Mouse (Mus musculus): ENCODE results near the gene Nucb1. TPM values are rescaled to one million over a fixed set of nuclear protein-coding genes. Genes with fewer than 3 reads are reported as not detected.

The Nucb1 gene
- 224 and 245 TPM in 2 replicates for polyA plus RNA-seq (2012; ENCODE audit: low replicate concordance)

GRCm38 (mm10) chr7:45509912-45510787 lies at the start of gene Nucb1:
Gene Nucb1, minus strand, starts transcription at chr7:45510406.

GRCm38 (mm10) chr7:45554744-45555143 lies 44.5 kb upstream of the Nucb1 start, which contains the start of gene Hsd17b14:
Gene Hsd17b14, plus strand, starts transcription at chr7:45554893.

DNA sequence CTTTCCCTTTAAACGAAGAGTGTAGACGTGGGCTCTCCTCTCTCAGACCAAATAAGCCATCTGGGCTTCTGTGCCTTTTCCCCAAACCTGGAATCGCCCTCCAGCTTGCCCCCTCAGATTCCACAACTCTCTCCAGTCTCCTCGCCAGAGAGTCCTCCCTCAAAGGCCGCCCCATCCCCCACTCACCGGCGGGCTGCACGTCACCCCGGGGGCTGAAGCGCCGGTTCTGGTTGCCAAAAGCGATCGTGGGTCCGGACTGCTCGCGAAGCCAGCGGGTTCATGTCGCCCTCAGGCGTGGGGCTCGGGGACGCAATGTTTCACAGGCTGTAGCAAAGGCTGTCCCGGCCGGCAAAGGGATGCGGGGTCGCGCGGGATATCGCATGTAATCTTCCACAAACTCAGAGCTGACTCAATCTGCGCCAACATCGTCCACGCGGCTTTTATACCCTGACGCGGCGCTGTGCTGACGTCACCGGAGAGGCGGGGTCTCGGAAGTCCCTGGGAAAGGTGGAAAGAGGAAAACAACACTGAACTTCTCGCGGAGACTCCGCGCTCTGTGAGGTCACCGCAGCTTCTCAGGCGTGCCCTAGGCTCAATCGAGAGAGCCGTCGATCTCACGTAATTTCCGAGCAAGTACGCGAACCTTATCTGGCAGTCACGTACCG lies 15.7 kb upstream of the Nucb1 start, which contains the start of the genes Ppp1r15a and Plekha4:
TSS of gene Ppp1r15a (minus strand) at position 460 of the 665 bp plus-strand sequence.
TSS of gene Plekha4 (plus strand) at position 522 of the 665 bp plus-strand sequence.

DNA sequence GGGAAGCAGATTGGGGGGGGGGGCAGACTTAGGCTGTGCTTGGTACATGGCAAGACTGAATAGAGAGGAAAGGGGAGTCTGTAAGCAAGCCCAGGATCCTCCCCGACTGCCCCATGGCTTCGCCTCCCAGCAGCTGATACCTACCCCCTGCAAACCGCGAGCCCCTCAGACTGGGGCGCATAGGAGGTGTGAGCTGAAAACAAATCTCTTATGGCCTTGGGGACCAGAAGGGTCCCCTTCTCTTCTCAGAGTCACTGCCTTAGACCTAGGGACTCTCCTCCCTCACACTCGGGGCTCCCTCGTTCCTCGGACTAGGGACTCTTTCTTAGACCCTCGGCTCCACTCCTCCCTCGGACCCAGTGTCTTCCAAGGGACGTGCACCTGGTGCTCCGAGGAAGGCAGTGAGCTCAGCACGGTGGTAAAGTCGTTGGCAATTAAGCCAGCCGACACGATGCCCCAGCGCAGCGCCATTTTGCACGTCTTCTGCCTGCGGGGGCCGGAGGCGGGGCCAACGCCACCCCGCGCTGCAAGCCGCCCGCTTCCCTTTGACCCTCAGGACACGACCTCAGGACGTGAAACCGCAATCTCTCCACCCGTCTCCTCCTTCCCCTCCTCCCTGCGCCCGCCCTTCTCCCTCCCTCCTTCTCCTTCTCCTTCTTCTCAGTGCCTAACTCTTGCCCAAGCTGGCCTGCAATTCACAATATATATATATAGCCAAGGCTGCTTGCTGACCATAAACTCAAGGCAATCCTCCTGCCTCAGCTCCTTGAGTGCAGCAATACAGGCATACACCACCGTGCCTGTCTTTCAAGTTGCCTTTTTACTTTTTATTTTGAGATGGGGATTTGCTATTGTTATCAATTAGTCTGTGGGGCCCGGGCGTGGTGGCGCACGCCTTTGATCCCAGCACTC lies 21.7 kb downstream of the Nucb1 start, which contains the start of gene Dhdh:
TSS of gene Dhdh (minus strand) at position 513 of the 912 bp plus-strand sequence.

GRCm38 (mm10) chr7:45486761-45487415 lies 23.3 kb downstream of the Nucb1 start, which contains the start of gene Gm45808:
Gene Gm45808, minus strand, starts transcription at chr7:45486811.

GRCm38 (mm10) chr7:45481374-45481927 lies 28.8 kb downstream of the Nucb1 start, which contains the start of gene Tulp2:
Gene Tulp2, plus strand, starts transcription at chr7:45481877.

GRCm38 (mm10) chr7:45466283-45467089 lies 43.7 kb downstream of the Nucb1 start, which contains the start of gene Bax:
Gene Bax, minus strand, starts transcription at chr7:45466898.

GRCm38 (mm10) chr7:45459564-45460140 lies 50.6 kb downstream of the Nucb1 start, which contains the start of gene Ftl1:
Gene Ftl1, minus strand, starts transcription at chr7:45459884.

Other genes with a start within 250 kb of the Nucb1 start
- 0.34 and 0.58 TPM in 2 replicates for gene Slc6a21, start 232.9 kb downstream of the Nucb1 start, polyA plus RNA-seq (2012; ENCODE audit: low replicate concordance)
- gene Trpm4, start 176.6 kb downstream of the Nucb1 start, polyA plus RNA-seq (2012; ENCODE audit: low replicate concordance), result 6.9 and 12.1 TPM in 2 replicates
- not detected in 2 replicates for gene Hrc, start 175.1 kb downstream of the Nucb1 start, polyA plus RNA-seq (2012; ENCODE audit: low replicate concordance)
- gene Ppfia3, start 143.4 kb downstream of the Nucb1 start, polyA plus RNA-seq (2012; ENCODE audit: low replicate concordance), result 0.28 and 2.0 TPM in 2 replicates
- gene Lin7b, start 139.8 kb downstream of the Nucb1 start, polyA plus RNA-seq (2012; ENCODE audit: low replicate concordance), result 0.53 TPM in 1 of 2 replicates, not detected in the other
- gene Snrnp70, start 114.7 kb downstream of the Nucb1 start, polyA plus RNA-seq (2012; ENCODE audit: low replicate concordance), result 628 and 1,029 TPM in 2 replicates
- gene Kcna7, start 104.8 kb downstream of the Nucb1 start, polyA plus RNA-seq (2012; ENCODE audit: low replicate concordance), result not detected in 2 replicates
- 0.08 and 0.28 TPM in 2 replicates for gene Ntf5, start 96.7 kb downstream of the Nucb1 start, polyA plus RNA-seq (2012; ENCODE audit: low replicate concordance)
- gene Lhb, start 89.6 kb downstream of the Nucb1 start, polyA plus RNA-seq (2012; ENCODE audit: low replicate concordance), result not detected in 2 replicates
- 15.9 and 25.8 TPM in 2 replicates for gene Gys1, start 75.6 kb downstream of the Nucb1 start, polyA plus RNA-seq (2012; ENCODE audit: low replicate concordance)
- gene Ruvbl2, start 72.3 kb downstream of the Nucb1 start, polyA plus RNA-seq (2012; ENCODE audit: low replicate concordance), result 87.7 and 154 TPM in 2 replicates
- 6,376 and 13,145 TPM in 2 replicates for gene Ftl1, start 50.5 kb downstream of the Nucb1 start, polyA plus RNA-seq (2012; ENCODE audit: low replicate concordance)
- 173 and 185 TPM in 2 replicates for gene Bax, start 43.5 kb downstream of the Nucb1 start, polyA plus RNA-seq (2012; ENCODE audit: low replicate concordance)
- gene Tulp2, start 28.5 kb downstream of the Nucb1 start, polyA plus RNA-seq (2012; ENCODE audit: low replicate concordance), result not detected in 2 replicates
- not detected in 2 replicates for gene Gm45808, start 23.6 kb downstream of the Nucb1 start, polyA plus RNA-seq (2012; ENCODE audit: low replicate concordance)
- gene Dhdh, start 21.6 kb downstream of the Nucb1 start, polyA plus RNA-seq (2012; ENCODE audit: low replicate concordance), result 0.81 and 2.1 TPM in 2 replicates
- gene Ppp1r15a, start 15.9 kb upstream of the Nucb1 start, polyA plus RNA-seq (2012; ENCODE audit: low replicate concordance), result 60.5 and 214 TPM in 2 replicates
- 0.77 and 1.2 TPM in 2 replicates for gene Plekha4, start 15.9 kb upstream of the Nucb1 start, polyA plus RNA-seq (2012; ENCODE audit: low replicate concordance)
- 0.28 and 0.90 TPM in 2 replicates for gene Hsd17b14, start 44.5 kb upstream of the Nucb1 start, polyA plus RNA-seq (2012; ENCODE audit: low replicate concordance)
- gene Bcat2, start 59.7 kb upstream of the Nucb1 start, polyA plus RNA-seq (2012; ENCODE audit: low replicate concordance), result 14.0 and 38.4 TPM in 2 replicates
- gene Fgf21, start 105.1 kb upstream of the Nucb1 start, polyA plus RNA-seq (2012; ENCODE audit: low replicate concordance), result 0.17 TPM in 1 of 2 replicates, not detected in the other
- 0.18 and 0.93 TPM in 2 replicates for gene Fut1, start 106.9 kb upstream of the Nucb1 start, polyA plus RNA-seq (2012; ENCODE audit: low replicate concordance)
- 0.25 and 0.31 TPM in 2 replicates for gene Izumo1, start 111.4 kb upstream of the Nucb1 start, polyA plus RNA-seq (2012; ENCODE audit: low replicate concordance)
- gene Rasip1, start 117.1 kb upstream of the Nucb1 start, polyA plus RNA-seq (2012; ENCODE audit: low replicate concordance), result 3.0 and 3.6 TPM in 2 replicates
- 0.20 and 0.42 TPM in 2 replicates for gene Mamstr, start 129.6 kb upstream of the Nucb1 start, polyA plus RNA-seq (2012; ENCODE audit: low replicate concordance)
- not detected in 2 replicates for gene Fut2, start 156.0 kb upstream of the Nucb1 start, polyA plus RNA-seq (2012; ENCODE audit: low replicate concordance)
- gene Ntn5, start 173.6 kb upstream of the Nucb1 start, polyA plus RNA-seq (2012; ENCODE audit: low replicate concordance), result 1.4 and 3.5 TPM in 2 replicates
- gene Sec1, start 184.0 kb upstream of the Nucb1 start, polyA plus RNA-seq (2012; ENCODE audit: low replicate concordance), result 0.18 and 0.44 TPM in 2 replicates
- 1.5 and 3.9 TPM in 2 replicates for gene Car11, start 189.4 kb upstream of the Nucb1 start, polyA plus RNA-seq (2012; ENCODE audit: low replicate concordance)
- 18.0 and 48.2 TPM in 2 replicates for gene Dbp, start 194.7 kb upstream of the Nucb1 start, polyA plus RNA-seq (2012; ENCODE audit: low replicate concordance)
- 7,990 and 13,125 TPM in 2 replicates for gene Rpl18, start 205.1 kb upstream of the Nucb1 start, polyA plus RNA-seq (2012; ENCODE audit: low replicate concordance)
- 102 and 136 TPM in 2 replicates for gene Sphk2, start 207.6 kb upstream of the Nucb1 start, polyA plus RNA-seq (2012; ENCODE audit: low replicate concordance)
- 0.07 and 0.22 TPM in 2 replicates for gene Fam83e, start 210.8 kb upstream of the Nucb1 start, polyA plus RNA-seq (2012; ENCODE audit: low replicate concordance)
- gene Spaca4, start 215.4 kb upstream of the Nucb1 start, polyA plus RNA-seq (2012; ENCODE audit: low replicate concordance), result not detected in 2 replicates